Mouse (Mus musculus) right cerebral cortex, postnatal 4 days (tissue): ENCODE measurements around the gene Ftsj1.

Experiments used
- DNase-seq: peaks from one replicate; pipeline ENCODE4 v3.0.0-alpha.2; 2022

Gene Ftsj1

DNA sequence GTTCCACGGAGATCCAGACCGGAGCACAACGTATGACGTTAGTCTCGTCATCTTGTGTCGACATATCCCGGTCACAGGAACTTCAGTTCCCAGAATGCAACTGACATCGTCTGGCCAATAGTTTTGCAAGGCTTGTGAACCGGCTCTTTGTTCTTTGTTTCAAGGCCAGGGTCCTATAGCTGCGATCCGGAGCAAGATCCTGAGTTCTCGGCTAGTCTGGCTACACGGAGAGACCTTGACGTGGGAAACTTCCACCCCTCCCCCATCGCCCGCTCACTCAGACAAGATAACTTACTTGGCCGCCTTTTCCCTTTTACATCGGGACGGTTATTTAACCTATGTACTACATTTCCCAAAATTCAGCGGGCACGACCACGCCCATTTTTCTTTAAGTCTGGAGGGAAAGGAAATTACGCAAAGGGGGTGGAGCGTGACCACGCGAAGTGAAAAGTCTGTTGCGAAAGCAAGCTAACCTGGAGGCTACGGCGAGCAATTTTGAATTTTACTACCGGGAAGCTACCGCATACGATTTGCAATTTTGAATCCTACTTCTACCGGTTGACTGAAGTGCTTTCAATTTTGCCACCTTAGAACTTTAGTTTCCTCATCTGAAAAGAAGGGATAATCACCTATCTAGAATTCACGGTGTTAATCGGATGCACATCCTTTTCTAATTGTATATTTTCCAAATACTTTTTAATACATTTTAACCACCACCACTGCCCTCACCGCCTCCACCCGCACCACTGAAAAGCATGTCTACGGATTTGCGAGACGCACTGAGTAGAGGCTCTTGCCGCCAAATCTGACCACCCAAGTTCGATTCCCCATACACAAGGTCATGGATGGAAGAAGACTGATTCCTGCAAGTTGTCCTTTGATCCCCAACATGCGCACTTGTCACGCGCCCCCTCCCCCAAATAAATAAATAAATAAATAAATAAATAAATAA lies at the start of gene Ftsj1:
Gene Ftsj1, minus strand, starts transcription at position 73 of the 952 bp plus-strand sequence.
- peak; percentile 63 for DNase-seq

DNA sequence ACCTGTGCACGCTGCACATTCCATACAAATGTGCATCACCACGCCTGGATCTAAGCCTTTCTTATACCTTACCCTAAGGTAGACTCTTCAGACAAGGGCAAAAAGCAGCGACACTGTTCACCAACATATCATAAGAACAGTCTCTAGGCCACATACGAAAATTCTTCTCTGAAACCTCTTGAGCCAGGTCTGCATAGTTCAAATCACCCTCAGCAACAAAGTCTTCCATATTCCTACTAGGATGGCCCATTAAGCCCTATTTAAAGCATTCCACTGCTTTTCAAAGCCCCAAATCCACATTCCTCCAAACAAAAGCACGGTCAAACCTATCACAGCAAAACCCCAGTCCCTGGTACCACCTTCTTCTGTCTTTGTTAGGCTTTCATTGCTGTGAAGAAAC lies 36.4 kb upstream of the Ftsj1 start:
- DNase-seq: no peak

- no peak for DNase-seq
Observed at GRCm38 (mm10) chrX:8274056-8274455, 21.9 kb upstream of the Ftsj1 start.

- DNase-seq: no peak
Observed at GRCm38 (mm10) chrX:8272000-8272399, 19.8 kb upstream of the Ftsj1 start.

GRCm38 (mm10) chrX:8271083-8271820 lies 19.0 kb upstream of the Ftsj1 start, which contains the start of gene Slc38a5:
Gene Slc38a5 (plus strand): TSS chrX:8271133.
- DNase-seq: no peak

DNA sequence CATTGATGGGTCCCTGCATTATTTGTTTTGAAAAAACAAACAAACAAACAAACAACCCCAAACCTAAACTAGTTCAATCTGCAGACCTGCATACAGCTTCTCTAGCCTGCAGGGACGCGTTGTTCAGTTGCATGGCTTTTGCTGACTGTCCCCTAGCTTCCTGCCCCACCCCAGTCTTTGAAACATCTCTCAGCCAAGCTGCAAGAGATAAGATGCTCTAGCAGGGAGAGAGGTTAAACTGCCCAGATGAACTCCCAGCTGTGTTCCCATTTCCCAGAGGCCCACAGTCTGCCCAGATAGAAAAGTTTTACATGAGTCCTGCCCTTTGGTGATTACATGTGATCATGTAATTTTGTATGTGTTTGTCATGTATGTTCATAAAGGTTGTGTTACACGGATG lies 12.0 kb upstream of the Ftsj1 start:
- DNase-seq: no peak

DNA sequence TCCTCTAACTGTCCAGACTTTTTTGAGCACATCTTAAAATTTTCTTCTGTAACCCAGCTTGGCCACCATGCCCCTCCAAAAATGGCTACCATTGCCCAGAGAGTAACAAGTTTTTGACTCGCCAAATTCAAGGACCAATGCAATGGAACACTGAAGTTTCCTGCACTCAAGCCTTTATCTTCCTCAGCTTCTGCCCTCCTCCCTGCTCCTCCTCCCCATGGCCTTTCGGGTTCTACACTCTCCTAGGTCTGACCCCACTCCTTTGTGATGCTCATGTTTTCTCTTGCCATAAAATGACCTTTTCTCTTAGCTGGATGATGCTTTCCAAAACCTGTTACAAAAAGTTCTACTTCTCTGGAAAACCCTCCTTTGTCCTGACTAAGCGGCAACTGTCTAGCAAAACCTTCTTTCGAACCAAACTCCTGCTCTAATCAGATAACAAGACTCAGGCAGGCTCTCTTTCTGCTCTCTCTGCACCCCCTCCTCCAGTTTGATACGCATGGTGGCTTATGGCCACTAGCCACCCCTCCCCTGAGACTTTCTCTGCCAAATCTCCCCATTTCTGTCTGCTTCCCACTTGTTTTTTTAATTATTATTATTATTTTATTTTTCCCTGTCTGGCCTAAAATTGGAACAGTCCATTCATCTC lies 11.1 kb upstream of the Ftsj1 start:
- DNase-seq: no peak

- no peak for DNase-seq
Observed at GRCm38 (mm10) chrX:8259478-8259877, 7.3 kb upstream of the Ftsj1 start.

- DNase-seq: no peak
Observed at GRCm38 (mm10) chrX:8255807-8256206, 3.6 kb upstream of the Ftsj1 start.

- no peak for DNase-seq
Observed at GRCm38 (mm10) chrX:8253711-8254110, 1.5 kb upstream of the Ftsj1 start.

- no peak for DNase-seq
Observed at GRCm38 (mm10) chrX:8251789-8252333, 345 bp downstream of the Ftsj1 start.

DNA sequence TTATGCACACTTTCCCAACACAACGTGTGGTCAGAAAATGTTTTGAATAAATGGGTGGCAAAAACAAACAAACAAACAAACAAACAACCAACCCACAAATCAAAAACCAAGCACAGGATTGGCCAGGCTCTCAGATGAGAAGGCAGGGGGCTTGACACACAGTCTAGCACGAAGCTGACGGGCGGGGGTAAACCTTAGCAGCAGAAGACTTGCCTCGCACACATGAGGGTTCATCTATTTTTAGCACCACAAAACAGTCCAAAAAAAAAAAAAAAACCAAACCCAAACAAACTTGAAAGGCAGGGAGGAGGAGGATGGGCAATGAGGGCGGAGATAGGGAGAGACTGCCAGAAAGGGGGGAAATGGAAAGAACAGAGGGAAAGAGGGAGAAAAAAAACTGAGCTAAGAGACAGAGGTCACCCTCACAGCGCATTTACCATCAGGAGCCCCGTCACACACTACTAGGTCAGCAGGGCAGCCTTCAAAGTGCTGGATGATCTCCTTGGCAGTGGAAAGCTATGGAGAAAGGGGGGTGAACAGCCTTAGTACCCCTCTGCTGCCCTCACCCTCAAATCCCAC lies 3.6 kb downstream of the Ftsj1 start:
- DNase-seq: no peak

GRCm38 (mm10) chrX:8247680-8248079 lies 4.5 kb downstream of the Ftsj1 start:
- no peak for DNase-seq

- no peak for DNase-seq
Observed at GRCm38 (mm10) chrX:8238804-8239395, 13.3 kb downstream of the Ftsj1 start.

DNA sequence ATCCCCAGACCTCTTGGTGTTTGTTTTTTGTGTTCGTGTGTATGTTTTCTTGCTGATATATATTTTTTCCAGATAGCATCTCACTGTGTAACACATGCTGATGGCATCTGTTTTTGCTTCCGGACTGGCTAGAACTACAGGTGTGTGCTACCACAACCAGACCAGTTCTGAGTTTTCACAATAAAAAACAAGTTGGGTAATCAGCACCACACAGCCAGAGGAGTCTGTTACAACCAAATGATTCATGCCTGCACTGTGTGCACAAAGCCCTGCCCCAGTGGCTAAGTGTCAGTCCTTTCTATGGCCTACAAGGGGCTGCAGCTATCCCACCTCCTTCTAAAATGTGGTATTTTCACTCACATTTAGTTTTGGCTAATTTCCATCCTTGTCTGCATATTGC lies 15.5 kb downstream of the Ftsj1 start:
- DNase-seq: no peak

GRCm38 (mm10) chrX:8233602-8234001 lies 18.6 kb downstream of the Ftsj1 start:
- DNase-seq: no peak

DNA sequence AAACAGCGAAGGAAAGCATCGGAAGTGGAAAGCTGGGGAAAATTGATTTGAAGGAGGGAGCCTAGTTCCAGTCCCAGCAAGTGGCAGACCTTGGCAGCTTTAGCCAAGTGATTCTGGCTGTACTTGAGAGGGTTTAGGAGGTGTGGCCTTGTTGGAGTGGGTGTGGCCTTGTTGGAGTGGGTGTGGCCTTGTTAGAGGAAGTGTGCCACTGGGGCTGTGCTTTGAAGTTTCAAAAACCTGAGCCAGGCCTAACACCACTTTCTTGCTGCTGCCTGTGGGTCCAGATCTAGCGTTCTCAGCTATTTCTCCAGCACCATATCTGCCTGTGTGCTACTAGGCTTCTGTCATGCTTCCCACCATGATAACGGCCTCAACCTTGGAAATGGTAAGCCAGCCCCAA lies 21.9 kb downstream of the Ftsj1 start:
- DNase-seq: no peak

- DNase-seq: no peak
Observed at GRCm38 (mm10) chrX:8223473-8223872, 28.7 kb downstream of the Ftsj1 start.

DNA sequence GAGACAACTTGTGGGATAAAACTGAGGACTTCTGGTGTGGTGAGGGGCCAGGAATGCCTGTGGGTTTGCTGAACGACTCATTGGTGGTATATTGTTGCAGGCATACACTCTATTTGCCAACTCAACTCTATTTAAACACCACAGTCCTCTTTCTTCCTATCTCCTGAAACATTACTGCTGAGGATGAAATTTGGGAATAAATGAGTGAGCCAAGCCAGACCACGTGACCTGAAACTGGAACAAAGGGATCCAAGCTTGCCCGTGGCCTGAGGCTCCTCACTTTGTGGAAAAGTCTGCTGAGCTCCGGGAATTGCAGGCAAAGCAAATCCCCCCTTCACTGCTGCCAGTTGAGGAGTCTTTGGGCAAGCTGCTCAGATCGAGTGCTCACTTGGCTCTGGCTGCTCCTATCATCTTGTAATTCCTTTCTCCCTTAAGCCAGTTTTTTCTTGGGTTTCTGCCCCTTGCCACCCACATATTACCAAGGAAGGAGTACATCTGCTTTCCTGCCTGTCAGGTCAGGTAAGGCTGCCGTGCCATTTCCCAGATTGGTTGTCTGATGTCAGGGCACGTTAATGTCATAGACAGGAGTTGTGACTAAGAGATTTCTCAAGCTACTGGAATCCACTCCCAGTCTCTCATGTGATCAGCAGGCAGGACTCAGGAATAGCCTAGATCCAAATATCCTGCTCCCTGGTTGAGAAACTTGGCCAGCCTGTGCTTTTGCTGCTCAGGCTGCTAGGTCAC lies 29.4 kb downstream of the Ftsj1 start:
- DNase-seq: peak; percentile 4

GRCm38 (mm10) chrX:8222296-8222677 lies 29.9 kb downstream of the Ftsj1 start:
- peak; percentile 4 for DNase-seq

- DNase-seq: no peak
Observed at GRCm38 (mm10) chrX:8219651-8220050, 32.6 kb downstream of the Ftsj1 start.

- no peak for DNase-seq
Observed at GRCm38 (mm10) chrX:8218114-8218513, 34.1 kb downstream of the Ftsj1 start.
